Mouse (Mus musculus) neural tube, embryonic 15.5 days (tissue): ENCODE results near the gene Mgat4e. TPM values are rescaled to one million over a fixed set of nuclear protein-coding genes. Genes with fewer than 3 reads are reported as not detected.
"Not testable (repeated sequence)": the region's sequence is repeated elsewhere in the genome, so short reads cannot be mapped to it uniquely, and the experiment has no call there.

Experiments used
- ATAC-seq: fragments of 200-750 bp; cut with Nextera tagmentation; 2 replicates; pipeline ENCODE4 v1.8.0; 2017; ENCODE audit warnings: mild to moderate bottlenecking, moderate TSS enrichment, moderate library complexity; ENCODE audit not compliant: low FRiP score
- H3K27ac ChIP-seq: fragments of 300-500 bp; sonication (generic); replicated peaks from 2 replicates; pipeline ENCODE4 v1.5.1; 2015; ENCODE audit warnings: mild to moderate bottlenecking, inconsistent platforms
- H3K27me3 ChIP-seq: fragments of 300-500 bp; sonication (generic); replicated peaks from 2 replicates; pipeline ENCODE4 v1.6.1; 2015; ENCODE audit warnings: inconsistent platforms
- H3K36me3 ChIP-seq: fragments of 300-500 bp; sonication (generic); 2 replicates; pipeline ENCODE4 v1.6.1; 2015; ENCODE audit warnings: inconsistent platforms
- H3K4me1 ChIP-seq: fragments of 300-500 bp; sonication (generic); 2 replicates; pipeline ENCODE4 v1.6.1; 2015; ENCODE audit warnings: inconsistent platforms
- H3K4me2 ChIP-seq: fragments of 300-500 bp; sonication (generic); 2 replicates; pipeline ENCODE4 v1.6.1; 2015; ENCODE audit warnings: inconsistent platforms, mild to moderate bottlenecking, moderate library complexity
- H3K4me3 ChIP-seq: fragments of 300-500 bp; sonication (generic); replicated peaks from 2 replicates; pipeline ENCODE4 v1.5.1; 2015; ENCODE audit warnings: mild to moderate bottlenecking, inconsistent platforms
- H3K9ac ChIP-seq: fragments of 300-500 bp; sonication (generic); replicated peaks from 2 replicates; pipeline ENCODE4 v1.6.1; 2015; ENCODE audit warnings: mild to moderate bottlenecking, inconsistent platforms
- H3K9me3 ChIP-seq: fragments of 300-500 bp; sonication (generic); replicated peaks from 2 replicates; pipeline ENCODE4 v1.6.1; 2016; ENCODE audit warnings: inconsistent platforms
- WGBS: fragments of 180-500 bp; shearing (Covaris S2); methylation state at CpG from one replicate; pipeline ENCODE4 v1.1.7; 2015; ENCODE audit warnings: mixed read lengths; 5-methylcytosine and 5-hydroxymethylcytosine counted together
- polyA plus RNA-seq: library from polyadenylated mRNA; unstranded; fragments of >200 nt; fragmentation: Nextera tagmentation; extraction: Ambion mirVana; gene quantifications from 2 replicates; pipeline ENCODE4 v1.2.1, GENCODE M21; 2015

Gene Mgat4e
- polyA plus RNA-seq, 1 experiment from 2014 or later, result not detected

- peak overlapping the region; percentile 83 for H3K4me2 ChIP-seq
- H3K27ac ChIP-seq, result no peak overlapping the region
- no peaks in the 10 kb centered on the region for H3K9me3 ChIP-seq
- 33% methylated on average over 13 of the region's 13 CpGs for WGBS
- H3K4me1 ChIP-seq, result peaks cover 20% of the 10 kb centered on the region
- H3K27me3 ChIP-seq, result no peaks in the 10 kb centered on the region
- H3K4me3 ChIP-seq, result peak overlapping the region; percentile 71
- no peak overlapping the region for H3K9ac ChIP-seq
- no peaks in the 10 kb centered on the region for H3K36me3 ChIP-seq
- ATAC-seq, result no peak
Observed at GRCm38 (mm10) chr1:134555240-134555870, 5.9 kb upstream of the Mgat4e start.

DNA sequence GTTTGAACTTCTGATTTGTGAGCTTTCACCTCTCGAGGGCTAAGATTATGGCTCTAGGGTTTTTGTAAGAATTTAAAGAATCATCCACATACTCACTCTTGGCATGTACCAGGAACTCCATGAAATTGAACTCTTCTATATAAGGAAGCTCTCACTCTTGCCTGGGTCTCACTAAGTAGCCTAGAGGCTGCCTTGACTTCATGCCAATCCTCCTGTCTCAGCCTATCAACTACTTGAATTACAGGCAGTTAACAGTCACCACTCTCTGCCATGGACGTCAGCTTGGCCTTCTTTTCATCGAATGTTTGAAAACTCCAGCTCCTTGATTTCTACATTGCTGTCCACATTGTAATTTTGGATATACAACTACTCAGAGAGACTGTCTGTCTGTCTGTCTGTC, 2.9 kb upstream of the Mgat4e start:
- Histone ChIP-seq H3K27me3 (no peaks in the 10 kb centered on the region), H3K9me3 (no peaks in the 10 kb centered on the region), H3K9ac (no peak overlapping the region), H3K4me3 (no peak overlapping the region), H3K4me1 (peaks cover 16% of the 10 kb centered on the region), H3K27ac (no peak overlapping the region), H3K4me2 (no peak overlapping the region), H3K36me3 (no peaks in the 10 kb centered on the region)
- no peak for ATAC-seq
- WGBS, result 76% methylated on average over 3 of the region's 3 CpGs

- Histone ChIP-seq H3K9me3 (no peaks in the 10 kb centered on the region), H3K27me3 (no peaks in the 10 kb centered on the region), H3K4me3 (no peak overlapping the region), H3K9ac (no peak overlapping the region), H3K4me2 (no peak overlapping the region), H3K4me1 (peaks cover 12% of the 10 kb centered on the region), H3K36me3 (no peaks in the 10 kb centered on the region), H3K27ac (no peak overlapping the region)
- no peak for ATAC-seq
- 82% methylated on average over 3 of the region's 3 CpGs for WGBS
Observed at GRCm38 (mm10) chr1:134551869-134552268, 2.4 kb upstream of the Mgat4e start.

- no peak overlapping the region for H3K4me3 ChIP-seq
- no peak for ATAC-seq
- no peak overlapping the region for H3K4me2 ChIP-seq
- no peak overlapping the region for H3K9ac ChIP-seq
- H3K36me3 ChIP-seq, result no peaks in the 10 kb centered on the region
- no peaks in the 10 kb centered on the region; the same call in 1 of the 2 replicates for H3K27me3 ChIP-seq
- no peaks in the 10 kb centered on the region for H3K4me1 ChIP-seq
- H3K27ac ChIP-seq, result no peak overlapping the region
- no peaks in the 10 kb centered on the region; the same call in 1 of the 2 replicates for H3K9me3 ChIP-seq
- WGBS, result 86% methylated on average over 4 of the region's 4 CpGs
Observed at GRCm38 (mm10) chr1:134548231-134548630, 1.3 kb downstream of the Mgat4e start.

- ATAC-seq, result no peak
- Histone ChIP-seq H3K27me3 (no peaks in the 10 kb centered on the region; the same call in 1 of the 2 replicates), H3K9ac (no peak overlapping the region), H3K36me3 (no peaks in the 10 kb centered on the region), H3K4me1 (no peaks in the 10 kb centered on the region), H3K4me3 (no peak overlapping the region), H3K4me2 (no peak overlapping the region), H3K9me3 (no peaks in the 10 kb centered on the region; the same call in 1 of the 2 replicates), H3K27ac (no peak overlapping the region)
- WGBS, result 94% methylated on average over 10 of the region's 10 CpGs
Observed at GRCm38 (mm10) chr1:134540610-134541009, 8.9 kb downstream of the Mgat4e start.

GRCm38 (mm10) chr1:134535513-134535912, 14.0 kb downstream of the Mgat4e start:
- Histone ChIP-seq H3K27ac (no peak overlapping the region), H3K4me2 (no peak overlapping the region), H3K27me3 (no peaks in the 10 kb centered on the region), H3K9ac (no peak overlapping the region), H3K4me3 (no peak overlapping the region), H3K9me3 (no peaks in the 10 kb centered on the region), H3K4me1 (no peaks in the 10 kb centered on the region), H3K36me3 (no peaks in the 10 kb centered on the region)
- ATAC-seq, result no peak
- WGBS, result 81% methylated on average over 3 of the region's 3 CpGs

DNA sequence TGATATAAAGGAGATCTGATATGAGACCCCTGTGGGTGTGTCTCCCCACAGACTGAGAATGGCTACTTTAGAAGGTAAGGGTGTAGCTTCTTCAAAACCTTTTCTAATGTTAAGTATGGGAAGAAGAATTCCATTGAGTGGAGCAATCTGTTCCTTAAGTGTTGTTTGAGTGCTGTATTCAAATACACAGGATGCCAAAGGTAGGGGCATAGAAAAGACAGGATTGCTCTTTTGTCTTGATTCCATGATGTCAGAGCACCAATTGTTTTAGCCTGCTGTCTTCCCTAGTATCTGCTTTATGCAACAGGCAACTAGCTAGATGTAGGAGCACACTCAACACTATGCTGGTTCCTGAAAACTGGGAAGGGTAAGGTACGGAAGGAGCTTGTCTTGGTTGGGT, 14.4 kb downstream of the Mgat4e start:
- H3K27ac ChIP-seq, result no peak overlapping the region
- no peaks in the 10 kb centered on the region for H3K9me3 ChIP-seq
- no peaks in the 10 kb centered on the region for H3K36me3 ChIP-seq
- H3K4me1 ChIP-seq, result no peaks in the 10 kb centered on the region
- no peaks in the 10 kb centered on the region for H3K27me3 ChIP-seq
- 100% methylated on average over 1 of the region's 1 CpGs for WGBS
- no peak overlapping the region for H3K4me3 ChIP-seq
- no peak overlapping the region for H3K4me2 ChIP-seq
- no peak overlapping the region for H3K9ac ChIP-seq
- ATAC-seq, result no peak

DNA sequence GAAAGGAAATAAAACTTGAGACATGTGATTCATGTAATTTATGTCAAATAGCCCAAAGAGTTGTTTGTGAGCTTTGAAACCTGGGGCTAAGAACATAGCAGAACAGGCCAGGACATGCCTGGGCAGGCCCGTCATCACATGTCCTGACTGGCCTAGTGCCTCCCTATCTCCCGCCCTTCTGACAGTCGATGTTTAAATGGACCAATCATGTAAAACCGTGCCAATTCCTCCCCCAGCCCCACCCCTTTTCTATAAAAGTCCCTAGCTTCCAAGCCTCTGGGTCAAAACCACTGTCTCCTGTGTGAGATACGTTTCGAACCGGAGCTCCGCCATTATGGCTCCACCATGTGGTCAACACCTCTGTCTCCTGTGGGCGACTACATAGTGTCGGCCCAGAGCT, 15.8 kb downstream of the Mgat4e start:
- not testable (repeated sequence) for H3K36me3 ChIP-seq, H3K4me3 ChIP-seq, H3K4me1 ChIP-seq, H3K4me2 ChIP-seq, H3K27ac ChIP-seq, ATAC-seq, H3K9me3 ChIP-seq, H3K9ac ChIP-seq, H3K27me3 ChIP-seq
- 93% methylated on average over 10 of the region's 10 CpGs for WGBS

- no peak overlapping the region for H3K4me2 ChIP-seq
- H3K4me3 ChIP-seq, result no peak overlapping the region
- 68% methylated on average over 6 of the region's 6 CpGs for WGBS
- 0 out of 2 replicates have a peak overlapping the region, but pooled peaks have one; percentile 11 for H3K27ac ChIP-seq
- no peaks in the 10 kb centered on the region for H3K27me3 ChIP-seq
- no peaks in the 10 kb centered on the region for H3K9me3 ChIP-seq
- H3K4me1 ChIP-seq, result no peaks in the 10 kb centered on the region
- no peak overlapping the region for H3K9ac ChIP-seq
- no peaks in the 10 kb centered on the region for H3K36me3 ChIP-seq
- ATAC-seq, result no peak
Observed at GRCm38 (mm10) chr1:134530618-134531017, 18.9 kb downstream of the Mgat4e start.

GRCm38 (mm10) chr1:134526752-134527151, 22.7 kb downstream of the Mgat4e start:
- no peak overlapping the region for H3K9ac ChIP-seq
- no peaks in the 10 kb centered on the region for H3K27me3 ChIP-seq
- H3K9me3 ChIP-seq, result no peaks in the 10 kb centered on the region
- no peak for ATAC-seq
- H3K4me3 ChIP-seq, result no peak overlapping the region
- 88% methylated on average over 6 of the region's 6 CpGs for WGBS
- H3K36me3 ChIP-seq, result no peaks in the 10 kb centered on the region
- no peaks in the 10 kb centered on the region for H3K4me1 ChIP-seq
- no peak overlapping the region for H3K27ac ChIP-seq
- no peak overlapping the region for H3K4me2 ChIP-seq

- Histone ChIP-seq H3K4me1 (no peaks in the 10 kb centered on the region), H3K27me3 (no peaks in the 10 kb centered on the region), H3K4me2 (no peak overlapping the region), H3K27ac (no peak overlapping the region), H3K4me3 (no peak overlapping the region), H3K9ac (no peak overlapping the region), H3K9me3 (no peaks in the 10 kb centered on the region), H3K36me3 (no peaks in the 10 kb centered on the region)
- ATAC-seq, result no peak
- WGBS, result 82% methylated on average over 1 of the region's 1 CpGs
Observed at GRCm38 (mm10) chr1:134525015-134525414, 24.5 kb downstream of the Mgat4e start.

DNA sequence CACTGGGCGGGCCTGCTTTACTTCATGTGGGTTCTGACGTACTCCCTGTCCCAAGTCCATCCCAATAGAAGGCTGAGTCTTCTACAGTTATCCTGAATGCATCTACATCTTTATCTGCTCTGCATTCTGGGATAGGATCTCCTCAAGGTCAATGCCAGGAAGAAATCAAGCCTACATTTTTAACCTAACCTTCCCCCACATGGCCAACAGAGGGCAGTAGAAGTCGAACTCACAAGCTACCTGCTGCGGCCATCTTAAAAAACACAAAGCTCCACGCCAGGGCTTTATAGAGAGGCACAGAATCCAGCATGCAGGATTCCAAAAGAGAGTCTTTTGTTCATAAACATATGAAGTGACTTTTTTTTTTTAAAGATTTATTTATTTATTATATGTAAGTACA, 25.1 kb downstream of the Mgat4e start:
- 79% methylated on average over 5 of the region's 5 CpGs for WGBS
- Histone ChIP-seq H3K4me2 (no peak overlapping the region), H3K9ac (no peak overlapping the region), H3K36me3 (no peaks in the 10 kb centered on the region), H3K4me1 (no peaks in the 10 kb centered on the region), H3K27me3 (no peaks in the 10 kb centered on the region), H3K9me3 (no peaks in the 10 kb centered on the region), H3K27ac (no peak overlapping the region), H3K4me3 (no peak overlapping the region)
- ATAC-seq, result no peak
